ENCODE assay signal across 8 mouse cellular contexts in genomic region chr17:40934420-40935231, GRCm38 (mm10). TPM values are rescaled to one million over a fixed set of nuclear protein-coding genes. Genes with fewer than 3 reads are reported as not detected.
DNase-seq lines count a peak whose midpoint lies in the region; ATAC-seq and TF ChIP-seq lines count a peak whose summit lies in the region.

Gene Mut (plus strand): TSS chr17:40934685.
Gene Cenpq (minus strand): TSS chr17:40935047.

- H3K9ac ChIP-seq in lung, postnatal 0 days (replicated peaks; ENCODE audit: low read depth), result peak within 1 kb of the TSS; percentile 66

- peak; percentile 94 for TF ChIP-seq EP300 in lung, postnatal 0 days (IDR thresholded peaks at IDR 0.05)

- H3K9me3 ChIP-seq in hindbrain, embryonic 10.5 days, result no peaks in the 10 kb centered on the region
- H3K9me3 ChIP-seq in lung, postnatal 0 days (ENCODE audit: low read length), result no peaks in the 10 kb centered on the region

- peak within 1 kb of the TSS; percentile 66 for H3K4me2 ChIP-seq in lung, postnatal 0 days (replicated peaks; ENCODE audit: low read depth, low read length)

- peak within 1 kb of the TSS; percentile 91 for H3K27ac ChIP-seq in hindbrain, embryonic 10.5 days
- H3K27ac ChIP-seq in lung, postnatal 0 days (ENCODE audit: low read length), result peak within 1 kb of the TSS; percentile 99

- H3K4me1 ChIP-seq in hindbrain, embryonic 10.5 days (replicated peaks), result peaks cover 6% of the 10 kb centered on the region
- no peaks in the 10 kb centered on the region for H3K4me1 ChIP-seq in lung, postnatal 0 days (ENCODE audit: insufficient read depth, low read depth, low read length)

- H3K36me3 ChIP-seq in hindbrain, embryonic 10.5 days, result peaks cover 31% of the 10 kb centered on the region
- H3K36me3 ChIP-seq in lung, postnatal 0 days (ENCODE audit: insufficient read depth, low read length), result peaks cover 6% of the 10 kb centered on the region; the same call in 1 of the 2 replicates

- H3K4me3 ChIP-seq in hindbrain, embryonic 10.5 days, result peak within 1 kb of the TSS; percentile 74
- H3K4me3 ChIP-seq in lung, postnatal 0 days (ENCODE audit: low read depth, low read length), result peak within 1 kb of the TSS; percentile 72

- peak; percentile 99 for DNase-seq in MN1 (ENCODE audit: low spot score)
- DNase-seq in cerebellum, adult 9-10 months, result peak; percentile 99
- peak; percentile 96 for DNase-seq in hindbrain, embryonic 10.5 days (ENCODE audit: low spot score)
- peak; percentile 99 for DNase-seq in layer of hippocampus, adult 9-11 months
- DNase-seq in lung, postnatal 0 days (ENCODE audit: low spot score), result peak; percentile 99
- peak; percentile 97 for DNase-seq in ovary, postnatal 14 days (ENCODE audit: low spot score)
- peak; percentile 96 for DNase-seq in thymus, postnatal 14 days

- H3K27me3 ChIP-seq in hindbrain, embryonic 10.5 days (ENCODE audit: insufficient read depth, poor library complexity, severe bottlenecking), result no peaks in the 10 kb centered on the region
- H3K27me3 ChIP-seq in lung, postnatal 0 days (replicated peaks; ENCODE audit: insufficient read depth, low read length), result no peaks in the 10 kb centered on the region

- TF ChIP-seq CTCF in lung, postnatal 0 days (IDR thresholded peaks at IDR 0.05), result no peak

- WGBS in hindbrain, embryonic 10.5 days, result under 1% methylated on average over 50 of the region's 50 CpGs
- WGBS in lung, postnatal 0 days, result under 1% methylated on average over 50 of the region's 50 CpGs

- peak; percentile 99 for ATAC-seq in frontal cortex, adult (ENCODE audit: low TSS enrichment)
- peak; percentile 100 for ATAC-seq in lung, postnatal 0 days

RNA-seq across cellular contexts. Expression of gene Mut, which starts in this region (rescaled TPM):
- 20.3 and 28.2 TPM in 2 replicates for polyA plus RNA-seq in hindbrain, embryonic 10.5 days (2016; fragmentation: Nextera tagmentation; extraction: Ambion mirVana)
- polyA plus RNA-seq in lung, postnatal 0 days (2015; fragmentation: Nextera tagmentation; extraction: Ambion mirVana), result 32.5 and 37.0 TPM in 2 replicates

RNA-seq across cellular contexts. Expression of gene Cenpq, which starts in this region (rescaled TPM):
- 27.4 and 38.8 TPM in 2 replicates for polyA plus RNA-seq in hindbrain, embryonic 10.5 days (2016; fragmentation: Nextera tagmentation; extraction: Ambion mirVana)
- 5.5 and 6.2 TPM in 2 replicates for polyA plus RNA-seq in lung, postnatal 0 days (2015; fragmentation: Nextera tagmentation; extraction: Ambion mirVana)

Comparison
In these comparisons a context has a peak if more than half of its experiments do, and no peak if none do; other contexts are left out.
1. Peak in every context shown above with its lines: DNase-seq, ATAC-seq, H3K4me3 ChIP-seq and H3K27ac ChIP-seq.